Mouse (Mus musculus) C2C12 (cell line): ENCODE measurements around the gene Hspa8.

Experiments used
- CEBPB ChIP-seq: IDR thresholded peaks from one replicate; pipeline ENCODE4 v1.6.1; 2011; ENCODE audit warnings: low read depth, mild to moderate bottlenecking, control low read depth, moderate library complexity
- CTCF ChIP-seq: IDR thresholded peaks from one replicate; pipeline ENCODE4 v1.5.1; 2011; ENCODE audit not compliant: control insufficient read depth, insufficient read depth, insufficient read length
- FOSL1 ChIP-seq: IDR thresholded peaks from one replicate; pipeline ENCODE4 v1.8.0; 2011; ENCODE audit warnings: mild to moderate bottlenecking, low read length; ENCODE audit not compliant: poor library complexity, insufficient read depth, severe bottlenecking
- MAX ChIP-seq: IDR thresholded peaks from one replicate; pipeline ENCODE4 v1.6.1; 2011; ENCODE audit warnings: mild to moderate bottlenecking, control low read depth
- MYOD1 ChIP-seq: IDR thresholded peaks from one replicate; pipeline ENCODE4 v1.6.1; 2011; ENCODE audit warnings: low read depth; ENCODE audit not compliant: control insufficient read depth, insufficient read length
- USF1 ChIP-seq: IDR thresholded peaks from one replicate; pipeline ENCODE4 v1.6.1; 2011; ENCODE audit warnings: low read depth, mild to moderate bottlenecking, control low read depth, moderate library complexity

DNA sequence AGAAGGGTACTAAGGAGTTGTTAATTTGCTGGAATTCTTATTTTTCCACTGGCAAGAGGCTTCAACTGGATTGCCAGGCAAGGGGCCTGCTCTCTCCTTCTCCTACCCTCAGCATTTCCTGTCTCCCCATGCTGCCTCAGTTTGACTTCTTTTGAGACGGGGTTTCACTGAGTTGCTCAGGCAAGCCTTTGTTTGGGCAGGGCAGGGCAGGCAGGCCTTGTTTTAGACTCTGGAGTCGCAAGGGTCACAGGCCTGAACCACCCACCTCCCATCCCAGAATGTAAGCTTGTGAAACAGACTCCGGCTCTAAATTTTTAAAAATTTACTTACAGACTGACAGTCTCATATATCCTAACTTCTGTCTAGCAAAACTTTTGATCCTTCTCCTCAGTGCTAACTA is 1.7 kb upstream of the Hspa8 start:
- TF ChIP-seq MAX (no peak), CTCF (no peak), MYOD1 (no peak), USF1 (no peak), CEBPB (no peak), FOSL1 (no peak)
